Mouse (Mus musculus): ENCODE data around the gene Gsdma. TPM values are rescaled to one million over a fixed set of nuclear protein-coding genes. Genes with fewer than 3 reads are reported as not detected.

Gene Gsdma
- under 1 TPM; 0.01 to 0.02 TPM for polyA plus RNA-seq (2012; fragmentation: generic; extraction: Trizol)

GRCm38 (mm10) chr11:98664091-98664490 is at the start of gene Gsdma:
Gene Gsdma, plus strand, starts transcription at chr11:98664351.

GRCm38 (mm10) chr11:98625611-98626410 is 38.3 kb upstream of the Gsdma start, which contains the start of the genes Gm12355 and Gsdma3:
Gene Gm12355, minus strand, starts transcription at chr11:98625661.
Gene Gsdma3, plus strand, starts transcription at chr11:98626360.

GRCm38 (mm10) chr11:98646459-98646858 is 17.7 kb upstream of the Gsdma start, which contains the start of gene Gsdma2:
Gene Gsdma2, plus strand, starts transcription at chr11:98646759.

DNA sequence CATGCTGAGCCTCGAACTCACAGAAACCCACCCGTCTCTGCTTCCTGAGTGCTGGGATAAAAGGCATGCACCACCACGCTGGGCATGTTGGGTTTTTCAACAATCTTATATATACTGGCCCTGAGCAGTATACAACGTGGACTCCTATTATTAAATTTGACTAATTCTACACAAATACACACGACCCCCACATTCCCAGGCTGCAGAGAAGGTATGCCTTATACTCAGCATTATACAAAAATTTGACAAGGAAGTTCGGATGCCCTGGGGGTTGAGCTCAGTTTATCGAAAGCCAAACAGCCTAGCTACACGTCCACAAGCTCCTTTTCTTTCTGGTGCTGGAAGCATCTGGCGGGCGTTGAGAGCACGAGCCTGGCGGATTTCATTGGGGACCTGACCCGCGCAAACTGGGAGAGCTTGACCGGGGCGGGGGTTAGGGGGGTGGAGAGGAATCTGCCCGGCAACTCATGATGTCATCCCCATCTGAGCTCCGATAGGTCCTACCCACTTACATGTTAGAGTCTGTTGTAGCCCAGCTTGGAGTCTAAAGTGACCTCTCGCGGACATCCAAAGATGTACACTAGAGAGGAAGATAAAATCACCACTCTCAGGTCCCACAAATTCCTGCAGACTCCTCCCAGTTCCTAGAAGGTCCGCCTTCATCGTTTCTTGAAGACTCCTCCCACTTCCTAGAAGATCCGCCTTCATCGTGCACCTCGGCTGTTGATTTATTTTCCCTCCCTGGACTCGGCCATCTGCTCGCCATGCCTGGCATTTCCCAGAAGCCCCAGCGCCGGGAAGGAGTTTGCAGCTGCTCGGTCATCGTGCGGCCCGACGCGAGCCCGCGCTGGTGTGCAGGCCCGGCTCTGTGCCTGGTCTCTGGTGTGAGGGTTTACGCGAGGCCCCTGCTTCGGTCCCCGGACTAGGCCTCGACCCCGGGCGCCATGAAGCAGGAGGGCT is 17.9 kb downstream of the Gsdma start, which contains the start of gene Psmd3:
Psmd3 (plus strand) TSS at position 769 of the 960 bp plus-strand sequence.

DNA sequence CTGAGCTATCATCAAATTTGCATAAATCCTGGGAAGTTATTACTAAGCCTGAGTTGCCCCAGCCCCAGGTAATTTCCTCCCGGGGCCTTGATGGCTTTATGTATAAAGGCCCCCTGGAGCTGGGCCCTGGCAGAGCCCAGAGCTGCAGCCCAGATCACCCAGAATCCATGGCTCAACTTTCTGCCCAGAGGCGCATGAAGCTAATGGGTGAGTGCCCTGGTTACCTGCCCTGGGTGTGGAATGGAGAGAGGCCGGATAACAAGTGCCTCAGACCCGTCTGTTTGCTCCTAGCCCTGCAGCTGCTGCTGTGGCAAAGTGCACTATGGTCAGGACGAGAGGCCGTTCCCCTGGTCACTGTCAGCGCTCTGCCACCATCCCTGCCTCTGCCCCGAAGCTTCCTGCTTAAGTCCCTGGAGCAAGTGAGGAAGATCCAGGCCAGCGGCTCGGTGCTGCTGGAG is 37.1 kb downstream of the Gsdma start, which contains the start of gene Csf3:
Csf3 (plus strand) TSS at position 51 of the 458 bp plus-strand sequence.

Other genes starting within 250 kb of the Gsdma start
- gene Mien1, start 225.4 kb upstream of the Gsdma start, polyA plus RNA-seq (2012; fragmentation: generic; extraction: Trizol) = 100 to 1,000 TPM; 153 to 160 TPM
- under 1 TPM in 1 of 2 experiments, not detected in 1; 0.06 TPM for gene Grb7, start 218.0 kb upstream of the Gsdma start, polyA plus RNA-seq (2012; fragmentation: generic; extraction: Trizol)
- not detected for gene Ikzf3, start 118.3 kb upstream of the Gsdma start, polyA plus RNA-seq (2012; fragmentation: generic; extraction: Trizol)
- not detected for gene Zpbp2, start 113.3 kb upstream of the Gsdma start, polyA plus RNA-seq (2012; fragmentation: generic; extraction: Trizol)
- gene Ormdl3, start 77.0 kb upstream of the Gsdma start, polyA plus RNA-seq (2012; fragmentation: generic; extraction: Trizol) = 10 to 100 TPM; 14.3 to 82.1 TPM
- not detected for gene Lrrc3c, start 66.1 kb upstream of the Gsdma start, polyA plus RNA-seq (2012; fragmentation: generic; extraction: Trizol)
- under 1 TPM; 0.15 to 0.25 TPM for gene Gm12355, start 38.7 kb upstream of the Gsdma start, polyA plus RNA-seq (2012; fragmentation: generic; extraction: Trizol)
- gene Gsdma3, start 38.0 kb upstream of the Gsdma start, polyA plus RNA-seq (2012; fragmentation: generic; extraction: Trizol) = not detected
- not detected for gene Gsdma2, start 17.6 kb upstream of the Gsdma start, polyA plus RNA-seq (2012; fragmentation: generic; extraction: Trizol)
- gene Psmd3, start 18.2 kb downstream of the Gsdma start, polyA plus RNA-seq (2012; fragmentation: generic; extraction: Trizol) = 100 to 1,000 TPM; 237 to 309 TPM
- gene Csf3, start 36.9 kb downstream of the Gsdma start, polyA plus RNA-seq (2012; fragmentation: generic; extraction: Trizol) = under 1 TPM in 1 of 2 experiments, not detected in 1; 0.12 TPM
- 10 to 100 TPM; 26.6 to 55.9 TPM for gene Med24, start 65.1 kb downstream of the Gsdma start, polyA plus RNA-seq (2012; fragmentation: generic; extraction: Trizol)
- gene Thra, start 76.3 kb downstream of the Gsdma start, polyA plus RNA-seq (2012; fragmentation: generic; extraction: Trizol) = 100 to 1,000 TPM in 1 of 2 experiments, 10 to 100 TPM in 1; 52.9 to 416 TPM
- 10 to 100 TPM; 16.1 to 18.8 TPM for gene Nr1d1, start 111.0 kb downstream of the Gsdma start, polyA plus RNA-seq (2012; fragmentation: generic; extraction: Trizol)
- 10 to 100 TPM; 31.2 to 53.1 TPM for gene Msl1, start 131.2 kb downstream of the Gsdma start, polyA plus RNA-seq (2012; fragmentation: generic; extraction: Trizol)
- gene Casc3, start 140.6 kb downstream of the Gsdma start, polyA plus RNA-seq (2012; fragmentation: generic; extraction: Trizol) = 10 to 100 TPM; 16.1 to 33.3 TPM
- gene Rapgefl1, start 172.4 kb downstream of the Gsdma start, polyA plus RNA-seq (2012; fragmentation: generic; extraction: Trizol) = 1 to 10 TPM in 1 of 2 experiments, under 1 TPM in 1; 0.44 to 6.3 TPM
- 1 to 10 TPM; 3.4 to 9.8 TPM for gene Wipf2, start 199.3 kb downstream of the Gsdma start, polyA plus RNA-seq (2012; fragmentation: generic; extraction: Trizol)
- gene Cdc6, start 243.4 kb downstream of the Gsdma start, polyA plus RNA-seq (2012; fragmentation: generic; extraction: Trizol) = 10 to 100 TPM in 1 of 2 experiments, 1 to 10 TPM in 1; 4.0 to 18.7 TPM

Measured in C3H10T1/2 (cell line).